Mouse (Mus musculus) liver, embryonic 13.5 days (tissue): ENCODE measurements around the gene Lgr4. TPM values are rescaled to one million over a fixed set of nuclear protein-coding genes. Genes with fewer than 3 reads are reported as not detected.

Source experiments
- ATAC-seq: fragments of 200-750 bp; cut with Nextera tagmentation; 2 replicates; pipeline ENCODE4 v1.8.0; 2017; ENCODE audit warnings: low read depth, mild to moderate bottlenecking, moderate number of reproducible peaks, moderate library complexity
- DNase-seq: peaks from one replicate; pipeline ENCODE4 v3.0.0; 2022
- H3K27ac ChIP-seq: fragments of 300-500 bp; sonication (generic); 2 replicates; pipeline ENCODE4 v1.5.1; 2015; ENCODE audit warnings: moderate library complexity, mild to moderate bottlenecking, inconsistent platforms
- H3K27me3 ChIP-seq: fragments of 300-500 bp; sonication (generic); 2 replicates; pipeline ENCODE4 v1.6.1; 2015; ENCODE audit warnings: mild to moderate bottlenecking, inconsistent platforms
- H3K36me3 ChIP-seq: fragments of 300-500 bp; sonication (generic); 2 replicates; pipeline ENCODE4 v1.6.1; 2015; ENCODE audit warnings: mild to moderate bottlenecking, inconsistent platforms
- H3K4me1 ChIP-seq: fragments of 300-500 bp; sonication (generic); replicated peaks from 2 replicates; pipeline ENCODE4 v1.6.1; 2015; ENCODE audit warnings: inconsistent platforms
- H3K4me2 ChIP-seq: fragments of 300-500 bp; sonication (generic); 2 replicates; pipeline ENCODE4 v1.6.1; 2015; ENCODE audit warnings: inconsistent platforms, mild to moderate bottlenecking, moderate library complexity
- H3K4me3 ChIP-seq: fragments of 300-500 bp; sonication (generic); replicated peaks from 2 replicates; pipeline ENCODE4 v1.5.1; 2015; ENCODE audit warnings: mild to moderate bottlenecking, inconsistent platforms
- H3K9ac ChIP-seq: fragments of 300-500 bp; sonication (generic); 2 replicates; pipeline ENCODE4 v1.6.1; 2015; ENCODE audit warnings: mild to moderate bottlenecking, inconsistent platforms
- H3K9me3 ChIP-seq: fragments of 300-500 bp; sonication (generic); replicated peaks from 2 replicates; pipeline ENCODE4 v1.6.1; 2016; ENCODE audit warnings: inconsistent platforms
- WGBS: fragments of 180-500 bp; shearing (Covaris S2); methylation state at CpG from one replicate; pipeline ENCODE4 v1.1.7; 2015; ENCODE audit not compliant: insufficient replicate concordance; 5-methylcytosine and 5-hydroxymethylcytosine counted together
- polyA plus RNA-seq: library from polyadenylated mRNA; unstranded; fragments of >200 nt; fragmentation: Nextera tagmentation; extraction: Ambion mirVana; gene quantifications from 2 replicates; pipeline ENCODE4 v1.2.1, GENCODE M21; 2015

The Lgr4 gene
- polyA plus RNA-seq, 1 experiment from 2014 or later, result 3.1 TPM

DNA sequence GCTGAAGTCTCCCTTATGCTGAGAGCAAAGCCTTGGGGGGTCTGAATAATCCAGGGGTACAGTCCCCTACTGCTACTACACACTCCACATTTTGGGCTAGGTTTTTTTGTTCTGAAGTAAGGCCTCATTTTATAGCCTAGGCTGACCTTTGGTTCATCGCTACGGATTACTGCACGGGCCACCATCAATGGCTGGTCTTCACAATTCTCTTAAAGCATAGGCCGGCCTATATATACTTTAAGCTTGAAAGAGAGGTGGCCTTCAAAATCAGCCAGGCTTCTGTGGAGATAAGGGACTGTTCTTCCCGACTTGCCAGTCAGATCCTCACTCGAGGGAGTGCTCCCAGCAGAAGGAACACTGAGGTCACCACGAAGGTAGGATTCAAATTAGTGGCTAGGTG lies 14.6 kb upstream of the Lgr4 start:
- no peaks in the 10 kb centered on the region for H3K27me3 ChIP-seq
- ATAC-seq (no peak), DNase-seq (no peak)
- no peak overlapping the region for H3K27ac ChIP-seq
- no peak overlapping the region for H3K4me3 ChIP-seq
- 70% methylated on average over 7 of the region's 7 CpGs for whole genome bisulfite sequencing
- no peaks in the 10 kb centered on the region for H3K9me3 ChIP-seq
- no peaks in the 10 kb centered on the region for H3K4me1 ChIP-seq
- no peak overlapping the region for H3K9ac ChIP-seq
- H3K4me2 ChIP-seq, result no peak overlapping the region
- H3K36me3 ChIP-seq, result peaks cover 40% of the 10 kb centered on the region

DNA sequence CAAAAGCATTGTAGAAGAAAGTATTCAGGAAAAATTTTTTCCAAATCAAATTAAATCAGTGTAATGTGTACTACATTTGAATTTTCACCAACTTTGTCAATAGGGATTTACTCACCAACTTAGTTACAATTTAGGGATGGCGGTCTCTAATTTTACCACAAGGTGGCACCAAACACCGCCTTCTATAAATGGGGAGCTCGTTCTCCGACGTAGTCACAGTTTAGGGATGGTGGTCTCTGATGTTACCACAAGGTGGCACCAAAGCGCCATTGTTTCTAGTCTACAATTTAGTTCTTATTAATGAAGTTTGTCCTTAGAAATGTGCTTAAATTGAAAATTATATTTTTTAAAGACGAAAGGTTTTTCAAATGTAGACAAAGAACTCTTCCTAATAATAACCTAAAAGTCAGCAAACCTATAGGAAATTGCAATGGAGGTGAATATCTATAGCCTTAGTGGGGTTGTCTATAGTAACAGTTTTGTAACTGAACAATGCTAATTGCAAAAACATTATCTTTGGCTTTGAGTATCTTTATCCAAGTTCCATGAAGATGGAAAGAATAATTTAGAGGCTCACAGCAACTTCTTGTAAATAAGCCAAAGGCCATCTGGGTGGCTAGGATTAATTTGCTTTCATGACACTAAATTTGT lies 13.2 kb upstream of the Lgr4 start:
- Histone ChIP-seq H3K9me3 (no peaks in the 10 kb centered on the region), H3K27ac (no peak overlapping the region), H3K36me3 (peaks cover 28% of the 10 kb centered on the region), H3K4me1 (peaks cover 6% of the 10 kb centered on the region), H3K4me3 (no peak overlapping the region), H3K9ac (no peak overlapping the region), H3K27me3 (no peaks in the 10 kb centered on the region), H3K4me2 (no peak overlapping the region)
- WGBS, result under 1% methylated on average over 7 of the region's 7 CpGs
- ATAC-seq (peak; percentile 75), DNase-seq (peak; percentile 72)

DNA sequence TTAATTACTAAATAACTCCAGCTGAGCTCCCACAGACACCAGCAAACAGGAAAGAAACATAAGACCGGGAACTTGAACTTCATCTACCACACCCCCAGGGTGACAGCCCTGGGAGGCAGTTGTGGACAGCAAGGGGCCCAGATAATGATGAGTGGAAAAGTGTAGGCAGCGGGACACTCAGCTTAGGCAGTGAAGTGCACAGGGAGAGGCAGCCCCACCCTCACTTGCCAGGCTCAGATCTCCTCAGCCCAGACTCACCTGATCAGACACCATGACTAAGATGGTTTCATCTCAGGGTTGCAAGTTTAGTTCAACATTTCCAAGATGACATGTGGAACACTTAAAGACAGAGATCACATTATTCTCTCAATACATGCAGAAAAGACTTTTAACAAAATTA lies 8.3 kb upstream of the Lgr4 start:
- ATAC-seq (peak; percentile 78), DNase-seq (peak; percentile 67)
- Histone ChIP-seq H3K4me2 (no peak overlapping the region), H3K4me1 (peaks cover 9% of the 10 kb centered on the region), H3K27me3 (peaks cover 4% of the 10 kb centered on the region; the same call in 1 of the 2 replicates), H3K4me3 (no peak overlapping the region), H3K36me3 (no peaks in the 10 kb centered on the region), H3K9ac (no peak overlapping the region), H3K9me3 (no peaks in the 10 kb centered on the region), H3K27ac (no peak overlapping the region)
- 41% methylated on average over 2 of the region's 2 CpGs for WGBS

DNA sequence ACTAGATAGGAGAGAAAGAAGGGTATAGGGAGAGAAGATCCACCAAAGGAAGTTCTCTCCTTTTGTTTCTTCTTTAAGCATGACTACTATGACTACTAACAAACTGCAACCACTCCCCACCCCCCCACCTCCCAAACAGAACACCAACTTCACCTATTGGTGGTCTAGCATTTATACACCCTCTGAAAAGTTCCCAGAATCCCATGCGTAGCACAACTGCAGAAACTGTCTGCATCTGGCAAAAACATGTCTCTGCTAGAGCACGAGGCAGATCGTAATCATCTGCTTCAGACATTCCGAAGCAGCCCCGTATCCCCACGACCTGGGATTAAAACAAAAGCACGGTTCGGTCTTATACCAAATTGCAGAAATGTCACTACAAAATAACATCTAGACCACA lies 5.2 kb upstream of the Lgr4 start:
- H3K27ac ChIP-seq, result no peak overlapping the region
- no peak overlapping the region for H3K4me3 ChIP-seq
- no peak for DNase-seq
- peaks cover 4% of the 10 kb centered on the region; the same call in 1 of the 2 replicates for H3K27me3 ChIP-seq
- peaks cover 16% of the 10 kb centered on the region for H3K4me1 ChIP-seq
- no peaks in the 10 kb centered on the region for H3K36me3 ChIP-seq
- no peak overlapping the region for H3K9ac ChIP-seq
- no peak for ATAC-seq
- no peak overlapping the region for H3K4me2 ChIP-seq
- no peaks in the 10 kb centered on the region for H3K9me3 ChIP-seq
- 84% methylated on average over 8 of the region's 8 CpGs for WGBS

DNA sequence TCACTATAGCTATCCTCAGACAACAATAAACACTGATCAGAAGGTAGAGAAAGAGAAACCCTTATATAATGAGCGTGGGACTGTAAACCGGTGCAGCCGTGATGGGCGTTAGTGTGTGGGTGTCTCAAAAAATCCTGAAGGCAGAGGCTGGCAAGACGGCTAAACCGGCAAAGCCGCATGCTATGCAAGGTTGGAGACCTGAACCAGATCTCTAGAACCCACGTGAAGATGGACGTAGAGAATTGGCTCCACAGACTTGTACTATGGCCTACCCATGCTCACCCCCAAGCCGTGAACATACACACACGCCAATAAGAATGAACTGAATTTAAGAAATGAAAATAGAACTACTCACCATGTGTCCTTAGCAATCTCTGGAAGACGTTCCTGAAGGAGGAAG lies 4.7 kb upstream of the Lgr4 start:
- Histone ChIP-seq H3K27ac (no peak overlapping the region), H3K36me3 (no peaks in the 10 kb centered on the region), H3K9me3 (no peaks in the 10 kb centered on the region), H3K4me1 (peaks cover 16% of the 10 kb centered on the region), H3K27me3 (peaks cover 4% of the 10 kb centered on the region; the same call in 1 of the 2 replicates), H3K9ac (no peak overlapping the region), H3K4me3 (no peak overlapping the region), H3K4me2 (no peak overlapping the region)
- no peak for DNase-seq
- 69% methylated on average over 12 of the region's 12 CpGs for WGBS
- ATAC-seq, result no peak

DNA sequence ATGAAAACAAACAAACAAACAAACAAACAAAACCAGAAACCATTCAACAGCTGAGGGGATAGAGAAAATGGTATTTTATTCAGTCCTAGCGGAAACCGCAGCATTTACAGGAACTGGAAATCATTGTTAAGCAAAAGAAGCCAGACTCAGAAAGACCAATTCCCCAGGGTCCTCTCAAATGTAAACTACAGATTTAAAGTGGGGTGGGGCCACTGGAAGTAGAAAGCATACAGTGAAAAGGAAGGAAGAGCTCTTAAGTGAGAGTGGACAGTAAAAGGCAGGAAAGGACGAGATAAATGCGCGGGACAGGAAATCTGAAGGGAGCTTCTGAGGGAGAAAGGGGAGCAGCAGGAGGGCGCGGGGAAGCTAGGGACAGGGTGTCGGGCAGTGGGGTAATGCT lies 4.2 kb upstream of the Lgr4 start:
- peaks cover 4% of the 10 kb centered on the region; the same call in 1 of the 2 replicates for H3K27me3 ChIP-seq
- no peaks in the 10 kb centered on the region for H3K36me3 ChIP-seq
- H3K9me3 ChIP-seq, result no peaks in the 10 kb centered on the region
- peak overlapping the region; percentile 6; the same call in 1 of the 2 replicates for H3K4me2 ChIP-seq
- no peak overlapping the region for H3K9ac ChIP-seq
- H3K4me3 ChIP-seq, result no peak overlapping the region
- 24% methylated on average over 8 of the region's 8 CpGs for WGBS
- DNase-seq (no peak), ATAC-seq (no peak)
- H3K27ac ChIP-seq, result no peak overlapping the region
- peaks cover 17% of the 10 kb centered on the region for H3K4me1 ChIP-seq

DNA sequence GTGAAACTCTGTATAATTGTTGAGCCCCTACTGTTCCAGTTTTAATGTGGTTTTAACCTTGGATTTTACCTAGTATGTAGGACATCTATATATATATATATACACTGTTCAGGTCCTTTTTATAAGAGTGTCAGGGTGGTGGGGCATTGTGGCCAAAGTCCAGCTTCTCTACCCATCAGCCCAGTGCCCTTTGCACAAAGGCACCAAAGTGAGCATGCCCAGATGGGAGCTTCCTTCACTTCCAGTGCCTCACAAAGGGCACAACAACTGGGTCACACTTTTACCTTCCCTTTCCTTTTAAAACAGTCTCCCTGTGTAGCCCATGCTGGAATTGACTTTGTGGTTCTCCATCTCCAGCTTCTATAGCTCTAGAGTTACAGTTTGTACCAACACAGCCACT lies 2.8 kb upstream of the Lgr4 start:
- Histone ChIP-seq H3K4me1 (peaks cover 25% of the 10 kb centered on the region), H3K9me3 (no peaks in the 10 kb centered on the region), H3K36me3 (no peaks in the 10 kb centered on the region), H3K9ac (no peak overlapping the region), H3K27me3 (peaks cover 4% of the 10 kb centered on the region; the same call in 1 of the 2 replicates), H3K4me3 (no peak overlapping the region), H3K4me2 (no peak overlapping the region), H3K27ac (no peak overlapping the region)
- ATAC-seq (no peak), DNase-seq (no peak)

DNA sequence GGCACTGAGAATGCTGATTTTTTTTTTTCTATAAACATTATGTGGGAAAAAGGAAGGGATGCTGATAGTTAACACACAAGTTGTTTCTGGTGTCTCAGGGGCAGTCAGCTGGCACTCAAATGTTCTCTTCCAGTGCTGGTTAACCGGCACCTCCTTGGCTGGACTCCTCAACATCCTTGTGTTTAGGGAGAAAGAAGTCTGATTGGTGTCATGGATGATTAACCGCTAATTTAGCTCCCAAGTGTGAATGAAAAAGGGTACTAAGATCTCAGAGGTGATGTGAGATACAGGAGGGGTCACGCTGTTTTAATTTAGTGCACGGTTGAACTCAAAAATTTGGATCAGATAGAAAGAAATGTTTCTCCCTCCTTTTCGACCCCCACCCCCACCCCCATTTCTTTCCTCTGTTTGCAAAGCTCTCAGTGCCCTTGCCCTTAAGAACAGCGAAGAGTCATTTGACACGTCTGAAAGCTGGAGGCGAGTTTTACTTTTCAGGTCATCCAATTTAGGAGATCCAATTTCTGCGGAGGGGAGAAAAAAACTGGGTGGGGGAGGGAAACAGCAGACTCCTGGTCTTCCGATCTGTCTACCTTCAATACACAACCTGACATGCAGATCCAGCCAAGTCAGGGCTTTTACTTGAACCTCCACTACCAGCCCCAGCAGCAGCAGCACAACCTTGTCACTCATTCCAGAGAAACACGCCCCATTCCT lies 508 bp upstream of the Lgr4 start:
- H3K9ac ChIP-seq, result peak overlapping the region; percentile 54
- DNase-seq, result no peak
- no peak for ATAC-seq
- 9% methylated on average over 11 of the region's 11 CpGs for WGBS
- H3K27ac ChIP-seq, result no peak overlapping the region
- no peaks in the 10 kb centered on the region for H3K9me3 ChIP-seq
- H3K36me3 ChIP-seq, result no peaks in the 10 kb centered on the region
- H3K4me3 ChIP-seq, result peak overlapping the region; percentile 82
- peaks cover 4% of the 10 kb centered on the region; the same call in 1 of the 2 replicates for H3K27me3 ChIP-seq
- peak overlapping the region; percentile 100 for H3K4me2 ChIP-seq
- peaks cover 48% of the 10 kb centered on the region for H3K4me1 ChIP-seq

DNA sequence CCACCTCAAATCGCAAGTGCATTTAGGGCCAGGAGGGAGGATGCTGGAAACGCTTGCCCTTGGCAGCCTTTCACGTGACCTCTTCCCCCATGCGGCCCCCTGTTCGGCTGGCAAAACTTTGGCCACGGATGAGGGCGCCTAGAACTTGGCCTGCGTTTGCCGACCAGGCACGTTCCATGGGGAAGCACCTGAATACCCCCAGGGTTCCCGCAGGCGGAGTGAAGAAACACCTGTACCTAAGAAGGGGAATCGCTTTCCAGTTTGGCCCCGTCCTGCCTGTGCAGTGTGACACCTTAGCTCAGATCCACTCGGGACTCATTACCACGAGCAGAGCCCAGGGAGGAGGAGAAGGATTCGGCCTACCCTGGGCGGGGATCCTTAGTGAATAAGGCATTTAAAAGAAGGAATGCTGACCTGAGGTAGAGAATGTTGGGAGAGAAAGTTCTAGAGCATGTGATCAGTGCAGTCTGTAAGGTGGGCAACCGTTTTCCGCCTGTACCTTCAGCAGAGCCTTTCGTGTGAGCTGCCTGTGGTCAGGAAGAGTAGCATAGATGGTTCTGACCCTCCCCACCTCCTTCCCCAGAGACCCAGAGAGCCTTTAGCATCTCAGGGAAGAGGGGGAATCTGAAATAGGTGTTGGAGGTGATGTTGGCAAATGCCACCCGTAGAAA lies 1.3 kb downstream of the Lgr4 start:
- H3K27me3 ChIP-seq, result no peaks in the 10 kb centered on the region
- H3K4me1 ChIP-seq, result peaks cover 44% of the 10 kb centered on the region
- WGBS, result 13% methylated on average over 22 of the region's 22 CpGs
- no peaks in the 10 kb centered on the region for H3K36me3 ChIP-seq
- peak overlapping the region; percentile 93; the same call in 1 of the 2 replicates for H3K27ac ChIP-seq
- no peaks in the 10 kb centered on the region for H3K9me3 ChIP-seq
- ATAC-seq, result no peak
- peak overlapping the region; percentile 90 for H3K9ac ChIP-seq
- peak overlapping the region; percentile 82 for H3K4me3 ChIP-seq
- H3K4me2 ChIP-seq, result peak overlapping the region; percentile 100
- DNase-seq, result no peak

DNA sequence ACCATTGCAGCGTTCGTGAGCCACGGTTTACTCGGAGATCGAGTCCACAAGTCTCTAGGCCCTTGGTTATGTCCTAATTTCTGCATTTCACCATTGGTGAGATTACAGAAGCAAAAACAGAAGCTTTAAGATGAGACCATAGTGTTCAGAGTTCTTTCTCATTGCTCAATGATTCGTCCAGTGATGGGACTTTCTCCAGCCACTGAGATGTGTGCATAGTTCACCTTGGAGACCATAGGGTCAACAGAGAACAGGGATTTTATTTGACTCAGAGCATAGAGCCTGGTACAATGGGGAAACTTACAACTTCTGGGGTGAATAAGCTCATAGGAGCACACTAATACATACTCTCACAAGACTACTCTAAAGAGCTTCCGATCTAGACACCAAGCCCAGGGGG lies 3.0 kb downstream of the Lgr4 start:
- Histone ChIP-seq H3K27me3 (no peaks in the 10 kb centered on the region), H3K4me3 (peak overlapping the region; percentile 31), H3K4me2 (peak overlapping the region; percentile 100), H3K4me1 (peaks cover 44% of the 10 kb centered on the region), H3K9me3 (no peaks in the 10 kb centered on the region), H3K9ac (peak overlapping the region; percentile 39), H3K27ac (peak overlapping the region; percentile 29; the same call in 1 of the 2 replicates), H3K36me3 (peaks cover under 1% of the 10 kb centered on the region; the same call in 1 of the 2 replicates)
- DNase-seq (no peak), ATAC-seq (no peak)
- WGBS, result 80% methylated on average over 7 of the region's 7 CpGs

DNA sequence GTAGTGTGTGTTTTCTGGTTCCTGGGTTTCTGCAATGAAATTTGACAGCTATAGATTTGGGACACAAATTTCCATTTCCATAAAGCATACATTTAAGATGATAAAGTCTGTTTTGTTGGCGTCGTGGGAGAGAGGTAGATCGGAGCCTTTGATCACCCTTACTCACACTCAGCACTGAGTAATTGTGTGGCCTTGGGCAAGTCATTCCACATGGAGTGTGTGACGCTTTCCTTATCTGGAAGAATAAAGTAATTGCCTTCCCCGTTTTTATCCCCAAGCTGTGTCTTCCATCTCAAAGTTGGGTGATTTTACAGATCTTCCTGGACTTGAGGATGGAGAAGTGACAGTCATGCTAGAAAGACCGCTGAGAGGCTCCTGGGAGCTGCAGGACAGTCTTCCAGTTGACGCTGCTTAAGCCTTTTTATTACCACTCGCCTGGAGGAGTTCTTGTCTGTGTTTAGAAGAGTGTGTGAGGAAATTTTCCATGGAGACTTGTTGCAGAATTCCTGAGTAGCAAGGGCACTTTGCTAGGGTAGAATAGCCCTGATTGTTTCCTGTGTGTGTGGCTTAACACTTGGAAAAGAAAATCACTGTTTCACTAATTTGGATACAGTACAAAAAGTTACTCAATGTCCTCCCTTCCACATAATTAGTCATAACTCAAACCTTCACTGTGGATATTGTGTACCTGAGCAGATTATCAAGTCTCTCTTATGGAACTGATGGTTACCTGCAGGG lies 4.0 kb downstream of the Lgr4 start:
- Histone ChIP-seq H3K27ac (no peak overlapping the region), H3K9ac (no peak overlapping the region), H3K4me2 (0 out of 2 replicates have a peak overlapping the region, but pooled peaks have one; percentile 6), H3K4me1 (peaks cover 44% of the 10 kb centered on the region), H3K4me3 (no peak overlapping the region), H3K36me3 (peaks cover 8% of the 10 kb centered on the region; the same call in 1 of the 2 replicates), H3K9me3 (no peaks in the 10 kb centered on the region), H3K27me3 (no peaks in the 10 kb centered on the region)
- DNase-seq (no peak), ATAC-seq (no peak)
- 76% methylated on average over 8 of the region's 8 CpGs for WGBS
